Mouse (Mus musculus): ENCODE data around the gene Brd4. TPM values are rescaled to one million over a fixed set of nuclear protein-coding genes. Genes with fewer than 3 reads are reported as not detected.

The Brd4 gene
- 61.0 TPM for polyA plus RNA-seq (2015; fragmentation: Illumina TruSeq; extraction: RNeasy Lipid Tissue Mini Kit (QIAGEN cat#74804); ENCODE audit: insufficient read depth, low replicate concordance)

GRCm38 (mm10) chr17:32284262-32285137 is at the start of gene Brd4:
Gene Brd4, minus strand, starts transcription at chr17:32284722.

GRCm38 (mm10) chr17:32320597-32321389 is 36.3 kb upstream of the Brd4 start, which contains the start of gene Akap8:
Gene Akap8, minus strand, starts transcription at chr17:32321238.

GRCm38 (mm10) chr17:32188863-32189636 is 95.5 kb downstream of the Brd4 start, which contains the start of gene Ephx3:
Gene Ephx3, minus strand, starts transcription at chr17:32189549.

DNA sequence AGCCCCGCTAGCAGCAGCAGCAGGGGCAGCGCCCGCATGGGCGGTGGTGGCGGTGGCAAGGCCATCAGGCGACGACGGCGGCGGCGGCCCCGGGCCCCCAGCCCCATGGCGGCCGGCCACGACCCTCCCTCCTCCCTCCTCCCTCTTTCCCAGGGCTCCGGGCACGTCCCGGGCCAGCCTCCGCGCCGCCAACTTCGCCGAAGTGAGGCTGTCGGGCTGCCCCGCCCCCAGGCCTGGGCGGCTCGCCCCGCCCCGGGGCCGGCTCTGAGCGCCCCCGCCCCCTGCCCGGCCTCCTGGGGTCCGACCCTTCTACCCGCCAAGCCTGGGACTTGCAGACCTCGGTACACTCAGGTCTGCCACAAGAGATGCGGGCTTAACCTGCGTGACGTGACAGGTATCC is 117.8 kb downstream of the Brd4 start, which contains the start of gene Notch3:
Gene Notch3 (minus strand): TSS at position 166 of the 400 bp plus-strand sequence.

Other genes with a start within 250 kb of the Brd4 start
- gene Rrp1b, start 248.6 kb downstream of the Brd4 start, polyA plus RNA-seq (2015; fragmentation: Illumina TruSeq; extraction: RNeasy Lipid Tissue Mini Kit (QIAGEN cat#74804); ENCODE audit: insufficient read depth, low replicate concordance) = 23.5 TPM
- gene Hsf2bp, start 248.4 kb downstream of the Brd4 start, polyA plus RNA-seq (2015; fragmentation: Illumina TruSeq; extraction: RNeasy Lipid Tissue Mini Kit (QIAGEN cat#74804); ENCODE audit: insufficient read depth, low replicate concordance) = not detected
- gene Notch3, start 117.9 kb downstream of the Brd4 start, polyA plus RNA-seq (2015; fragmentation: Illumina TruSeq; extraction: RNeasy Lipid Tissue Mini Kit (QIAGEN cat#74804); ENCODE audit: insufficient read depth, low replicate concordance) = 2.9 TPM
- gene Ephx3, start 95.2 kb downstream of the Brd4 start, polyA plus RNA-seq (2015; fragmentation: Illumina TruSeq; extraction: RNeasy Lipid Tissue Mini Kit (QIAGEN cat#74804); ENCODE audit: insufficient read depth, low replicate concordance) = 0.98 TPM
- 272 TPM for gene Akap8, start 36.5 kb upstream of the Brd4 start, polyA plus RNA-seq (2015; fragmentation: Illumina TruSeq; extraction: RNeasy Lipid Tissue Mini Kit (QIAGEN cat#74804); ENCODE audit: insufficient read depth, low replicate concordance)
- 148 TPM for gene Akap8l, start 65.9 kb upstream of the Brd4 start, polyA plus RNA-seq (2015; fragmentation: Illumina TruSeq; extraction: RNeasy Lipid Tissue Mini Kit (QIAGEN cat#74804); ENCODE audit: insufficient read depth, low replicate concordance)
- gene Wiz, start 104.7 kb upstream of the Brd4 start, polyA plus RNA-seq (2015; fragmentation: Illumina TruSeq; extraction: RNeasy Lipid Tissue Mini Kit (QIAGEN cat#74804); ENCODE audit: insufficient read depth, low replicate concordance) = 11.0 TPM
- gene Rasal3, start 118.9 kb upstream of the Brd4 start, polyA plus RNA-seq (2015; fragmentation: Illumina TruSeq; extraction: RNeasy Lipid Tissue Mini Kit (QIAGEN cat#74804); ENCODE audit: insufficient read depth, low replicate concordance) = 232 TPM
- gene Pglyrp2, start 139.4 kb upstream of the Brd4 start, polyA plus RNA-seq (2015; fragmentation: Illumina TruSeq; extraction: RNeasy Lipid Tissue Mini Kit (QIAGEN cat#74804); ENCODE audit: insufficient read depth, low replicate concordance) = 30.3 TPM
- gene Cyp4f39, start 168.0 kb upstream of the Brd4 start, polyA plus RNA-seq (2015; fragmentation: Illumina TruSeq; extraction: RNeasy Lipid Tissue Mini Kit (QIAGEN cat#74804); ENCODE audit: insufficient read depth, low replicate concordance) = 0.29 TPM
- 1.5 TPM for gene Cyp4f17, start 221.3 kb upstream of the Brd4 start, polyA plus RNA-seq (2015; fragmentation: Illumina TruSeq; extraction: RNeasy Lipid Tissue Mini Kit (QIAGEN cat#74804); ENCODE audit: insufficient read depth, low replicate concordance)

All from spleen, adult 10 weeks (tissue).